Mouse (Mus musculus) large intestine, adult 2 months (tissue): Measurements from ENCODE around the gene Gal3st3. TPM values are rescaled to one million over a fixed set of nuclear protein-coding genes. Genes with fewer than 3 reads are reported as not detected.
A peak's percentile ranks its signal among the peaks of the same experiment; 100 is the strongest.
"Not testable (repeated sequence)": the region's sequence is repeated elsewhere in the genome, so short reads cannot be mapped to it uniquely, and the experiment has no call there.

ENCODE experiments used
- DNase-seq: peaks from one replicate; pipeline ENCODE4 v3.0.0-alpha.2; 2012; ENCODE audit warnings: low read depth, low spot score
- WGBS: fragments of 180-500 bp; shearing (Covaris S2); methylation state at CpG from one replicate; pipeline ENCODE4 v1.1.7; 2018; 5-methylcytosine and 5-hydroxymethylcytosine counted together
- polyA plus RNA-seq: library from polyadenylated mRNA; depleted of rRNA; stranded (reverse); fragments of >200 nt; gene quantifications from 2 replicates; pipeline ENCODE4 v1.2.3, GENCODE M21; 2012

Gal3st3 gene
- polyA plus RNA-seq, 1 experiment = 0.05 TPM

DNA sequence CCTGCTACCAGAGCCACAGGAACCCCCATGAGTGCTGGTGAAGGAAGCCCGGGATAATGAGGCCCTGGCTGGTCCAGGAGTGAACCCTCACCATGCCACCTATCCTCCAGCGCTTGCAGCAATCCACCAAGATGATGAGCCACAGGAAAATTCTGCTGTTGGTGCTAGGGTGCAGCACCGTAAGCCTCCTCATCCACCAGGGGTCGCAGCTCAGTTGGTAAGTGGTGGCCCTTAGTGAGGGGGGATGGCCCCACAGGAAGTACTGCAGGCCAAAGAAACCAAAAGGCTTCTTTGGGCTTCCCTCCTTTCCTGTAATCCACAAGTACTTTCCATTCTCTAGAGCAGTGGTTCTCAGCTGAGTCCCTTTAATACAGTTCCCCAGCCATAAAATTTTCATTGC is 4.3 kb downstream of the Gal3st3 start:
- DNase-seq = no peak
- 15% methylated on average over 4 of the region's 4 CpGs for whole genome bisulfite sequencing

DNA sequence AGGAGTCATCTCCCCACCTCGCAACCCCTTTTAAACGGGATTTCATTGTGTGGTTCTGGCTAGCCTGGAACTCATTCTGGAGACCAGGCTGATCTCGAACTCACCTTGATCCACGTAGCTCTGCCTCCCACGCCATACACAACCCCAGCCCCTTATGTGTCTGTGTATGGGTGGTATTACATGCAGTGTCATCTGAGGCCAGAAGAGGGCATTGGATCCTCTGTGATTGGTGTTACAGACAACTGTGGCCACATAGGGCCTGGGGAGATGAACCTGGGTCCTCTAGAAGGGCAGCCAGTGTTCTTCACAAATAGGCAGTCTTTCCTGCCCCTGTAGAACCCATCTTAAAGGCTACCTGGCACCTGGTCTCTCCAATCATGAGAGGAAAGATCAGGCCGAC is 8.1 kb downstream of the Gal3st3 start:
- WGBS = 79% methylated on average over 6 of the region's 6 CpGs
- DNase-seq = no peak

DNA sequence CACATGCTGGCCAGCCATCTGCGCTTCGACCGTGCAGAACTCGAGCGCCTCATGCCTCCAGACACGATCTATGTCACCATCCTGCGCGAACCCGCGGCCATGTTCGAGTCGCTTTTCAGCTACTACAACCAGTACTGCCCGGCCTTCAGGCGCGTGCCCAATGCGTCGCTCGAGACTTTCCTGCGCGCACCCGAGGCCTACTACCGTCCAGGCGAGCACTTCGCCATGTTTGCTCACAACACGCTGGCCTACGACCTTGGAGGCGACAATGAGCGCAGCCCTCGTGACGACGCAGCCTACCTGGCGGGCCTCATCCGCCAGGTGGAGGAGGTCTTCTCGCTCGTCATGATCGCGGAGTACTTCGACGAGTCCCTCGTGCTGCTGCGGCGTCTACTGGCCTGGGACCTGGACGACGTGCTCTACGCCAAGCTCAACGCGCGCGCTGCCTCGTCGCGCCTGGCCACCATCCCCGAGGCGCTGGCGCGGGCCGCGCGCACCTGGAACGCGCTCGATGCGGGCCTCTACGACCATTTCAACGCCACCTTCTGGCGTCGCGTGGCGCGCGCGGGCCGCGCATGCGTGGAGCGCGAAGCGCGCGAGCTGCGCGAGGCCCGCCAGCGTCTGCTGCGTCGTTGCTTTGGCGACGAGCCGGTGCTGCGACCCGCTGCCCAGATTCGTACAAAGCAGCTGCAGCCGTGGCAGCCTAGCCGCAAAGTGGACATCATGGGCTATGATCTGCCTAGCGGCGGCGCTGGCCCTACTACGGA is 9.0 kb downstream of the Gal3st3 start:
- 52% methylated on average over 98 of the region's 98 CpGs for WGBS
- no peak for DNase-seq

DNA sequence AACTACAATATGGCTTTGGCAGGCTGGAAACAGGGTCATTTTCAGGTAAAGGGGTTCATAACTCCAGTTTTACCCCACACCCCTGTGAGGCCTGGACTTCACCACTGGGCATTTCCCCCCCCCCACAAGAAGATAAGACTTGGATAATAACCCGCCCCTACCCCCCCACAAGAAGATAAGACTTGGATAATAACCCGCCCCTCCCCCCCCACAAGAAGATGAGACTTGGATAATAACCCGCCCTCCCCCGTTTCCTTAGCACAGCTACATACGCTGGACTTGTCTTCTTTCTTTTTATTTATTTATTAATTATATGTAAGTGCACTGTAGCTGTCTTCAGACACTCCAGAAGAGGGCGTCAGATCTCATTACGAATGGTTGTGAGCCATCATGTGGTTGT is 10.9 kb downstream of the Gal3st3 start:
- 81% methylated on average over 7 of the region's 7 CpGs for WGBS

DNA sequence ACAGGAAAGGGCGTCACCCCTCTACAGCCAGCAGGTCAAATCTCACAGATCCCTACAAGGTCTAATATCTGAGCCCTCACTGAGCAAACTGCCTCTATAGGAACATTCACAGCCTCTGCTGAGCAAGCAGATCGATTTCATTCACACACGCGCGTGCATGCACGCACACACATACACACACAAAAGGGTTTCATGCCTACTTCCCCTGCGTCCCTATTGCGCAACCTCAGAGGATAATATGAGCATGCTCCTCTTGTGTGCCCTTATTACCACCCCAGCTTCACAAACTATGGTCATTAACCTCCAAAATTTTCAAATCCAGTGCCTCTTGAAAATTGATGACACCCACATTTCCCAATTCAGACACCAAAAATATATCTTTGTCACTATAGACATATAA is 15.1 kb downstream of the Gal3st3 start:
- 78% methylated on average over 8 of the region's 8 CpGs for WGBS
- DNase-seq = no peak

More for the DNA sequence above, 10.9 kb downstream of the Gal3st3 start:
- no peak for DNase-seq

GRCm38 (mm10) chr19:5323801-5324200 is 25.7 kb downstream of the Gal3st3 start:
- DNase-seq = no peak
- WGBS = 21% methylated on average over 17 of the region's 17 CpGs

DNA sequence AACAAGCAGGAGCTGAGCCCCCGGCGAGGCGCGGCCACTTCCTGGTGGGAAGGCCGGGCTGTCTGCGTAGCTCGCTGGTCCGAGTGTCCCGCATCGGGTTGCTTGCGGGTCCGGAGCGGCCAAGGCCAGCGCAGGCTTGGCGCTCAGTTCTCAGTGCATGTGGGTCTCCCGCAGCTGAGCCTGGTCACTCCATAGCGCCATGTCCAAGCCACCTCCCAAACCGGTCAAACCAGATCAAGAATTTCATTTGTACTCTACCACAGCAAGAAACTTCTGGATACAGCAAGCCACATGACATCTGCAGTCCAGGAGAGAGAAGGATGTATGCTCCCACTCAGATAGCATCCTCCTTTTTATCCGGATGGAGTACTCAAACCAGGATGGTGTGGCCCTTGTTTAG is 29.8 kb downstream of the Gal3st3 start:
- WGBS = 59% methylated on average over 19 of the region's 19 CpGs
- DNase-seq = no peak

- DNase-seq = no peak
- 77% methylated on average over 5 of the region's 5 CpGs for WGBS
These were observed 36.6 kb downstream of the Gal3st3 start for GRCm38 (mm10) chr19:5334741-5335140.

- WGBS = 77% methylated on average over 6 of the region's 6 CpGs
- DNase-seq = no peak
These were observed 37.3 kb downstream of the Gal3st3 start, which contains the start of gene Catsper1 for GRCm38 (mm10) chr19:5335441-5335840. Catsper1 (plus strand) TSS chr19:5335741.

DNA sequence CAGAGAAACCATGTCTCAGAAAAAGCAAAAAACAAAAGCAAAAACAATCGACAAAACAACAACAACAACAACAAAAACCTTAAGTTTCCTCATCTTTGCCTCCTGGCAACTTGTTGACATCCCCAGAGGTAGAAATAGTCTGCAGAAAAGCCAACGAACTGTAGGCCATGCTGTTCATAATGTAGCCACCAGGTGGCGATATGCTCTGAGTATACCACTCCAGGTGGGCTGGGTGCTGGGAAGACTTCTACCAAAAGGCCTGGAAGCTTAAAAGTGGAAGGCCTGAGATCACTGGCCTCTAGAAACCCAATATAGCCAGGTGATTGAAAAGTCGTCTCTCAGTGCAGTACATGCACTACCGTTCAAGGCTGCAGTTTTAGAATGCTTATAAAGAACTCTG is 39.8 kb downstream of the Gal3st3 start:
- 14% methylated on average over 5 of the region's 5 CpGs for WGBS
- peak; percentile 54 for DNase-seq

DNA sequence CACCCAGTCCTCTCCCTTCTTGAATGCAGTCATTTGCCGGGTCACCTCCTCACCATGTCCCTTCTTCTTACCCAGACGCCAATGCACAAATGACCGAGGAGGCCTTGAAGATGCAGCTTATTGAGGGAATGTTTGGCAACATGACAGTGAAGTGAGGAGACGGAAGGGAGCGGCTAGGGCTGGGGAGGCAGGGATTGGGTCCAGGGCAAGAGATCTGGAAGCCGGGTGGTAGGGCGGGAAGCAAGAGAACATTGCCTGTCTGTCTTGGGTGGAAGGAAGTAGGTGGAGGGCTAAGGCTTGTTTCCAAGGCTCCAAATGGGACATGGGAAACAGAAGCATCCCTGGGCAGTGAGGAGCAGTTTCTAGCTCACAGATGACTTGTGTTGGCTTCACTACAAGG is 43.2 kb downstream of the Gal3st3 start:
- WGBS = 79% methylated on average over 7 of the region's 7 CpGs
- no peak for DNase-seq

GRCm38 (mm10) chr19:5345297-5346131 is 47.4 kb downstream of the Gal3st3 start:
- no peak for DNase-seq
- 70% methylated on average over 6 of the region's 6 CpGs for WGBS

- DNase-seq = no peak
- 75% methylated on average over 6 of the region's 6 CpGs for WGBS
These were observed 49.9 kb downstream of the Gal3st3 start for GRCm38 (mm10) chr19:5348064-5348463.

DNA sequence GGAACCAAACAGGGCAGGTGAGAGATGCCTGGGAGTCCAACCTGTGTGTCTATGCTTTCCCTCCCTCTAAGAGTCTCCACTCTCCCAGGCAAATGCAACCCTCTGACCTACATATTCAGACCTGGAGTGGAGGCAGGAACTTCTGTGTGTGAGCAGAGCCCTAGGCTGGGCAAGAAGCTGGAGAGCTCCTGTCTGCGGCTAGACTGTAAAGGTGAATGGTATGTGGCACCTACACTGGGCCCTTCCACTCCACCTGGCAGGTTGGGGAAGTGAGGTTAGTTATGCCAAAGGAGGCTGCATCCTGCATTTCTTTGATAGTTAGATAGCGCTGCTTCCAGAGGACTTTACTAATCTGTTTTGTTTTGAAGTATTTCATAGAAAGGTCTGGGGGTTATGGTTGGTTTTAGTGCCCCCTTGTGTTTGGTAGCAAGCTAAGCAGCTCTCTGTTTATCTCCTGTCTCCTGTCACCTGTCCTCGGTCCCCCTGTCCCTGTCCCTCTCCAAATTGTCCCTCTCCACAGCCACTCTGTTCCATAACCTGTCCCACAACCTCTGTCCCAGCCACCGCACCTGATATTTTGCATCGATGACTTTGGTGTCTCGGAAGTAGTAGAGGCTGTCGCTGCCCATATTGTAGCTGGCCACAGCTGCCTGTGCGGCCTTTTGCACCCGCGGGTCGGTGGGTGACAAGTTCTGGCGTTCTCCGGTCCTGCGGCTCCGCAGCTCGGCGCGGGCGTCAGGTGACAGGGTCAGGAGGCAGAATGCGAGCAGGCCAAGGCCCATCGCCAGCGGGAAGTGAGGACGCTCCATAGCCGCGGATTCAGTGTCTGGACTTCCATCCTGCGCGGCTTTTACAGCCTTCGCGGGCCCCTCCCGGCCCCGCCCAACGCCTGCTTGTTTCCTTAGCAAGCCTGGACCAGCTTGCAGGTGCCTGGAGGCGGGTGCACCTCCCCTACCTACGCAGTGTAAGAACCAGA is 50.7 kb downstream of the Gal3st3 start:
- WGBS = 5% methylated on average over 34 of the region's 34 CpGs
- DNase-seq = peak; percentile 35

- WGBS = 58% methylated on average over 6 of the region's 6 CpGs
- DNase-seq = not testable (repeated sequence)
These were observed 51.4 kb downstream of the Gal3st3 start, which contains the start of gene Cst6 for GRCm38 (mm10) chr19:5349502-5349873. Cst6 (minus strand) TSS chr19:5349574.

DNA sequence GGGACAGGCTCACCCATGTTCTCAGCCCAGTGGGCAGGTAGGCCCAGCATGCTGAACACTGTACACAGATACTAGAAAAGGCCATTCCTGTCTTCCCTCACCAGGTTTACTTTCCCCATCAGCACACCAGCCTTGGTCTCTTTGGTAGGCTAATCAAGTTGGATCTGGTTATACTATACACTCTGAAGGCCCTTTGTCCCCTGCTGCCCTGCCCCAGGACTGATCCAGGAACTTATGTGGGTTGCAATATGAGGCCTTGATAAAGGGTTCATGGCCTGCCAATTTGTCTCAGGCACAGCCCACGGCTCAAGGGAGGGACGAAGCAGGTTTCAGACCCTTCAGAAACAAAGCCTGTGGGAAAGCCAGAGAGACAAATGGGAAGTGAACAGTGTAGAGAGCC is 55.5 kb downstream of the Gal3st3 start:
- no peak for DNase-seq

GRCm38 (mm10) chr19:5356080-5356479 is 57.9 kb downstream of the Gal3st3 start:
- no peak for DNase-seq
- WGBS = no CpG with 5 or more reads among the region's 1 CpGs

More for the DNA sequence above, 55.5 kb downstream of the Gal3st3 start:
- 33% methylated on average over 2 of the region's 2 CpGs for WGBS
